Comparison of ENCODE assay signal across 24 mouse cellular contexts in the genomic region with DNA sequence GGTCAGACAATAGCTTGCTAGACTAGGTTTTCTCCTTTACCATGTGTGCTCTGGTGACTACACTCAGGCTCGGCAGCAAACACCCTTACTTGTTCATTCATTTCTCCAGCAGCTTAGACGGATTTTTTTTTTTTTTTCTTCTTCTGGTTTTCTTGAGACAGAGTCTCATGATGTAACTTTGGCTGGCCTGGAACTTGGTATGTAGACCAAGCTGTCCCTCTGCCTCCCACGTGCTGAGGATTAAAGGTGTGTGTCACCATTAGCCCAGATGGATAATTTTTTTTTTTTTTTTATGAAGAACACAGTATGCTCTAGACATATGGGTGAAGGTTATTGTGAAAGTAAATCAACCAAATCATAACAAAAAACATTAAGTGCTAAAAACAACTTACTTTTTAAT. TPM values are rescaled to one million over a fixed set of nuclear protein-coding genes. Genes with fewer than 3 reads are reported as not detected.
"Had no signal": no experiment of that assay in that cellular context is flagged by ENCODE, and none has a peak within 500 bp of the region (broad histone marks: within the 10 kb centered on the region; RNA-seq: fewer than 3 reads in every experiment).

No protein-coding gene starts in this region.

- H3K9ac ChIP-seq: neural tube, embryonic 12.5 days; neural tube, embryonic 13.5 days; neural tube, embryonic 15.5 days; stomach, embryonic 15.5 days had no signal

- H3K4me3 ChIP-seq: neural tube, embryonic 12.5 days; neural tube, embryonic 13.5 days; neural tube, embryonic 15.5 days; stomach, embryonic 15.5 days had no signal

- H3K36me3 ChIP-seq: neural tube, embryonic 15.5 days; stomach, embryonic 15.5 days had no signal

- H3K27ac ChIP-seq: neural tube, embryonic 12.5 days; neural tube, embryonic 13.5 days; neural tube, embryonic 15.5 days; stomach, embryonic 15.5 days; stomach, postnatal 0 days had no signal

- H3K27me3 ChIP-seq: neural tube, embryonic 12.5 days; neural tube, embryonic 13.5 days; neural tube, embryonic 15.5 days; stomach, embryonic 15.5 days had no signal

- H3K9me3 ChIP-seq: neural tube, embryonic 12.5 days; neural tube, embryonic 13.5 days; neural tube, embryonic 15.5 days; stomach, embryonic 15.5 days had no signal

- H3K4me1 ChIP-seq: neural tube, embryonic 12.5 days; neural tube, embryonic 13.5 days; neural tube, embryonic 15.5 days; stomach, embryonic 15.5 days had no signal

- H3K4me2 ChIP-seq: neural tube, embryonic 12.5 days; neural tube, embryonic 13.5 days; neural tube, embryonic 15.5 days; stomach, embryonic 15.5 days had no signal

- DNase-seq: right cerebral cortex, adult 18-20 months; right cerebral cortex, postnatal 14 days; right cerebral cortex, postnatal 25 days; right cerebral cortex, postnatal 4 days; spleen, adult 18-20 months; thymus, adult 18-20 months; thymus, adult 2 months; thymus, postnatal 14 days; thymus, postnatal 25 days; thymus, postnatal 36 days; thymus, postnatal 4 days had no signal

RNA-seq across cellular contexts. Expression of gene Msgn1, which starts 41.5 kb away (rescaled TPM):
- polyA plus RNA-seq: neural tube, embryonic 11.5 days; neural tube, embryonic 12.5 days; neural tube, embryonic 13.5 days; neural tube, embryonic 14.5 days; neural tube, embryonic 15.5 days; small intestine, adult 2 months; stomach, embryonic 14.5 days; stomach, embryonic 15.5 days; stomach, embryonic 16.5 days; stomach, postnatal 0 days; testis, adult 2 months; thymus, postnatal 0 days; urinary bladder, adult 2 months had no signal
